Mouse (Mus musculus): ENCODE measurements around the gene S100a10. TPM values are rescaled to one million over a fixed set of nuclear protein-coding genes. Genes with fewer than 3 reads are reported as not detected.
"Not testable (repeated sequence)": the region's sequence is repeated elsewhere in the genome, so short reads cannot be mapped to it uniquely, and the experiment has no call there.

S100a10 gene
- polyA plus RNA-seq, 1 experiment: 104 TPM

DNA sequence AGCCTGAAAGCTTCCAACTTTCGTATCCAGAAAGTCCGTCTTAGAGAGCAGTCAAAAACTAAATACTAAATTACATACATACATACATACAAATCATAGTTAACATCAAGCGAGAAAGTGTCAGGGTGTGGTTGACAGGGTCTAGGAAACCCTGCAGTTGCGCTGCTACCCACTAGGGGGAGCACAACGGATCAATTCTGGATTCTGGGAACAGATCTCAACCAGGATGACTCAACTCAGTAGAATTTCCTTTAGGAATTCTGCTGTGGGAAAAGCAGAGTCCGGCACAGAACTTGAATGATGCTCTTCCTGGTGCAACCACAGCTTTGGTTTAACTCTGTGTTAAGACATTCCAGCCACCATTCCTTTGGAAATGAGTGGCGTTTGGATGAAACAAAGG lies 32.3 kb upstream of the S100a10 start:
- no peaks in the 10 kb centered on the region for H3K27me3 ChIP-seq (replicated peaks; ENCODE audit: control insufficient read depth, insufficient read depth, low read length)
- TF ChIP-seq CTCF (conservative IDR thresholded peaks at IDR 0.05; ENCODE audit: insufficient read depth, insufficient read length, low read depth, low read length): peak; percentile 86
- no peak for TF ChIP-seq POLR2A (IDR thresholded peaks at IDR 0.05; ENCODE audit: low read depth, low read length)
- H3K27ac ChIP-seq (ENCODE audit: insufficient read depth, low read depth, low read length): no peak overlapping the region
- H3K4me3 ChIP-seq (ENCODE audit: insufficient read depth, low read depth, low read length): no peak overlapping the region
- WGBS: 33% methylated on average over 7 of the region's 7 CpGs
- H3K36me3 ChIP-seq (ENCODE audit: control insufficient read depth, insufficient read depth, low read length): peaks cover 3% of the 10 kb centered on the region
- H3K4me1 ChIP-seq (ENCODE audit: control insufficient read depth, insufficient read depth, low read length): peaks cover 9% of the 10 kb centered on the region; the same call in 1 of the 2 replicates
- peak; percentile 79 for DNase-seq

DNA sequence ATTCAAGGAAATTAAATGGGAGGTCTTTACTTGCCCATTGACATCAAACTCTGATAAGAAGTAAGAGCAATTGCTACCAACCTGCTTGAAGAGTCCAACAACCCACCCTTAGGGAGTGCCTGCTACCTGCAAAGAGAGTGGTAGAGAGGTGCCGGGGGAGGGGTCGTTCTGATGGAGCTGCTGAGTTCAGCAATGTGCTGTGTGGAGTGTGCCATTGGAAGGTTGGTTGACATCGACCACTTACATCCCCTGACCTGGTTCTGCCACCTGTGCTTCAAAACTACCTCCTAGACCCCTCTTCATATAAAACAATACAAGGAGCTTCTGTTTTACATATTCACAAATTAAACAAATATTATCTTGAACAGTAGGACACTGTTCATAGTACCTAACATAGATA lies 27.6 kb upstream of the S100a10 start:
- H3K27me3 ChIP-seq (replicated peaks; ENCODE audit: control insufficient read depth, insufficient read depth, low read length): no peaks in the 10 kb centered on the region
- H3K36me3 ChIP-seq (ENCODE audit: control insufficient read depth, insufficient read depth, low read length): peaks cover 3% of the 10 kb centered on the region
- DNase-seq: no peak
- 86% methylated on average over 3 of the region's 3 CpGs for WGBS
- no peak overlapping the region for H3K4me3 ChIP-seq (ENCODE audit: insufficient read depth, low read depth, low read length)
- no peak for TF ChIP-seq POLR2A (IDR thresholded peaks at IDR 0.05; ENCODE audit: low read depth, low read length)
- peaks cover 4% of the 10 kb centered on the region; the same call in 1 of the 2 replicates for H3K4me1 ChIP-seq (ENCODE audit: control insufficient read depth, insufficient read depth, low read length)
- H3K27ac ChIP-seq (ENCODE audit: insufficient read depth, low read depth, low read length): no peak overlapping the region

- no peak overlapping the region for H3K4me3 ChIP-seq (ENCODE audit: insufficient read depth, low read depth, low read length)
- H3K27me3 ChIP-seq (replicated peaks; ENCODE audit: control insufficient read depth, insufficient read depth, low read length): no peaks in the 10 kb centered on the region
- 89% methylated on average over 5 of the region's 5 CpGs for WGBS
- TF ChIP-seq CTCF (conservative IDR thresholded peaks at IDR 0.05; ENCODE audit: insufficient read depth, insufficient read length, low read depth, low read length) (no peak), POLR2A (IDR thresholded peaks at IDR 0.05; ENCODE audit: low read depth, low read length) (no peak)
- no peaks in the 10 kb centered on the region for H3K4me1 ChIP-seq (ENCODE audit: control insufficient read depth, insufficient read depth, low read length)
- H3K27ac ChIP-seq (ENCODE audit: insufficient read depth, low read depth, low read length): no peak overlapping the region
- H3K36me3 ChIP-seq (ENCODE audit: control insufficient read depth, insufficient read depth, low read length): peaks cover 3% of the 10 kb centered on the region
- no peak for DNase-seq
Measured at GRCm38 (mm10) chr3:93528807-93529206, 26.1 kb upstream of the S100a10 start.

- DNase-seq: peak; percentile 52
- no peaks in the 10 kb centered on the region for H3K4me1 ChIP-seq (ENCODE audit: control insufficient read depth, insufficient read depth, low read length)
- 47% methylated on average over 2 of the region's 2 CpGs for WGBS
Measured at GRCm38 (mm10) chr3:93537068-93537576, 17.8 kb upstream of the S100a10 start.

DNA sequence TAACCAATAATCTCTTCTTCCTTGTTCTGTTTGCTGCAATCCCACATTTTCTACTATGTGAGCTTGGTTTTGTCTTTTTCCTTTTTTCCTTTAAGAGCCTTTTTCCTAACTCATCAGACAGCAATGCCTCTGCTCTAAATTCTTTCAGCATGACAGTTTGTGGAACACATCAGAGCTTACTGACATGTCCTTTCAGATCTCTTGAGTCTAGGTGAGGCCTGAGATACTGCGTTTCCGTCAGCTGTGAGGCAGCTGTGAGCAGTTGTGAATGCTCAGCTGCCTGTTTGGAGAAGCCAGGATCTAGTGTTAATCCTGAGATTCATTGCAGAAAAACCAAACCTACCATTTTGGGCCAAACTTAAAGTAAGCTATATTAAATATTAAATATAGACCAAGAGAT lies 16.4 kb upstream of the S100a10 start:
- WGBS: 87% methylated on average over 2 of the region's 2 CpGs
- no peak for DNase-seq
- H3K4me3 ChIP-seq (ENCODE audit: insufficient read depth, low read depth, low read length): no peak overlapping the region
- 0 out of 2 replicates have a peak, but pooled peaks cover 2% of the 10 kb centered on the region for H3K4me1 ChIP-seq (ENCODE audit: control insufficient read depth, insufficient read depth, low read length)
- no peak for TF ChIP-seq CTCF (conservative IDR thresholded peaks at IDR 0.05; ENCODE audit: insufficient read depth, insufficient read length, low read depth, low read length)
- no peak for TF ChIP-seq POLR2A (IDR thresholded peaks at IDR 0.05; ENCODE audit: low read depth, low read length)
- H3K36me3 ChIP-seq (ENCODE audit: control insufficient read depth, insufficient read depth, low read length): no peaks in the 10 kb centered on the region
- no peak overlapping the region for H3K27ac ChIP-seq (ENCODE audit: insufficient read depth, low read depth, low read length)
- no peaks in the 10 kb centered on the region for H3K27me3 ChIP-seq (replicated peaks; ENCODE audit: control insufficient read depth, insufficient read depth, low read length)

More at GRCm38 (mm10) chr3:93537068-93537576, 17.8 kb upstream of the S100a10 start:
- Histone ChIP-seq H3K36me3 (ENCODE audit: control insufficient read depth, insufficient read depth, low read length) (no peaks in the 10 kb centered on the region), H3K4me3 (ENCODE audit: insufficient read depth, low read depth, low read length) (no peak overlapping the region), H3K27ac (ENCODE audit: insufficient read depth, low read depth, low read length) (no peak overlapping the region), H3K27me3 (replicated peaks; ENCODE audit: control insufficient read depth, insufficient read depth, low read length) (no peaks in the 10 kb centered on the region)
- TF ChIP-seq CTCF (conservative IDR thresholded peaks at IDR 0.05; ENCODE audit: insufficient read depth, insufficient read length, low read depth, low read length): no peak
- TF ChIP-seq POLR2A (IDR thresholded peaks at IDR 0.05; ENCODE audit: low read depth, low read length): no peak

DNA sequence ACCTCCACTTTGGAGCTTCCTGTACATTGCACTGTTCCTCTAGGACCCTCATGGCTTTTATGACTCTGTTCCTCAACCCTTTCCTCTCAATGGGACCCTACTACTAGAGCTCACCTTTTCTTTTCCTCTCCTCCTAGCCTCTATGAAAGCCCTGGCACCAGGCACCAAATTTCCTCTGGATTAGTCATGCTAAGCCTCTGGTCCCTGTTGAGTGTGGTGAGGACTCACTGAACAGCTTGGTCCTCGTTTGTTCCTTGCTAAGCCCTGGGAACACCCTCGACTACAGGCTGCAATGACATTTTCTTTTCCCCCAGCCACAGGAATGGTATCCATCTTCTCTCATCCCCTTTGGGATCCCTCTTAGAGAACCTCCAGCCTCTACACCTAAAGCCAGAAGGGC lies 13.4 kb upstream of the S100a10 start:
- no peak for DNase-seq
- TF ChIP-seq POLR2A (IDR thresholded peaks at IDR 0.05; ENCODE audit: low read depth, low read length) (no peak), CTCF (conservative IDR thresholded peaks at IDR 0.05; ENCODE audit: insufficient read depth, insufficient read length, low read depth, low read length) (no peak)
- Histone ChIP-seq H3K27me3 (replicated peaks; ENCODE audit: control insufficient read depth, insufficient read depth, low read length) (no peaks in the 10 kb centered on the region), H3K36me3 (ENCODE audit: control insufficient read depth, insufficient read depth, low read length) (no peaks in the 10 kb centered on the region), H3K4me3 (ENCODE audit: insufficient read depth, low read depth, low read length) (no peak overlapping the region), H3K4me1 (ENCODE audit: control insufficient read depth, insufficient read depth, low read length) (0 out of 2 replicates have a peak, but pooled peaks cover 2% of the 10 kb centered on the region), H3K27ac (ENCODE audit: insufficient read depth, low read depth, low read length) (no peak overlapping the region)
- 85% methylated on average over 2 of the region's 2 CpGs for WGBS

DNA sequence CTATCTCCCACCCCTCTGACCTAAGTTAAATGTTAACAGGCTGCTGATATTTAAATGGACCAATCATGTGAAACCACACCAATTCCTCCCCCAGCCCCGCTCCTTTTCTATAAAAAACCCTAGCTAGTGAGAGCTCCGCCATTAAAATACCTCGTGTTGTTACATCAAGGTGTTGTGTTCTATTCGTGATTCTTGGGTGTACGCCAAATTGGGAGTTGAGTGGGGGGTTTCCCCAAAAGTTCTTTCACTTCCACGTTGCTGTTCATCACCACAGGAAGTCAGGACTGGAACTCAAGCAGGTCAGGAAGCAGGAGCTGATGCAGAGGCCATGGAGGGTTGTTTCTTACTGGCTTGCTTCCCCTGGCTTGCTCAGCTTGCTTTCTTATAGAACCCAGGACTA lies 10.7 kb upstream of the S100a10 start:
- 60% methylated on average over 6 of the region's 6 CpGs for WGBS
- not testable (repeated sequence) for H3K4me1 ChIP-seq (ENCODE audit: control insufficient read depth, insufficient read depth, low read length); DNase-seq; H3K27ac ChIP-seq (ENCODE audit: insufficient read depth, low read depth, low read length); H3K27me3 ChIP-seq (replicated peaks; ENCODE audit: control insufficient read depth, insufficient read depth, low read length); H3K36me3 ChIP-seq (ENCODE audit: control insufficient read depth, insufficient read depth, low read length); H3K4me3 ChIP-seq (ENCODE audit: insufficient read depth, low read depth, low read length)
